ENCODE assay signal across 9 mouse cellular contexts in the genomic region with DNA sequence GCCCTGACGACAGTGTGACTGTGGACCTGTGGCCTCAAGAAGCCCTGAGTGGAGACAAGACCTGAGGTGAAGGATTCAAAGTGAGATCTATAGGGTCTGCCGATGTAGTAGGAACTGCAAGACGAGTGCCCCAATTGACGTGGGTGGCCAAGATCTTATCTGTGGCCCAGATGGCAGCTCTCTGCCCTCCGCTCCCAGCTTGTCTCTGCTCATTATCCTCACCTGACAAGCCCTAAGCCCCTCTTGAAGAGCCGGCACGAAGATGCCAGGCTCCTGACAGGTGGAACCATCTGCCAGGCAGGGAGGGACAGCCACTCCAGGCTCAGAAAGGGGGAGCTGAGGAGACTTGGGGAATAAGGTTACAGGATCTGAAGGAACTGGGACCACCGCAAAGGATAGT. TPM values are rescaled to one million over a fixed set of nuclear protein-coding genes. Genes with fewer than 3 reads are reported as not detected.
DNase-seq lines count a peak whose midpoint lies in the region; ATAC-seq and TF ChIP-seq lines count a peak whose summit lies in the region.
"Had no signal": no experiment of that assay in that cellular context is flagged by ENCODE, and none has a peak within 500 bp of the region (broad histone marks: within the 10 kb centered on the region; RNA-seq: fewer than 3 reads in every experiment).

No protein-coding gene starts in this region.

- H3K4me3 ChIP-seq in kidney, postnatal 0 days (replicated peaks; ENCODE audit: low read depth, low read length) = 0 out of 2 replicates have a peak overlapping the region, but pooled peaks have one; percentile 33
- no peak overlapping the region; the same call in 1 of the 2 replicates for H3K4me3 ChIP-seq in hindbrain, embryonic 15.5 days
- no peak overlapping the region for H3K4me3 ChIP-seq in neural tube, embryonic 11.5 days (ENCODE audit: low read depth, low read length)

- peaks cover 17% of the 10 kb centered on the region for H3K4me1 ChIP-seq in kidney, postnatal 0 days (replicated peaks; ENCODE audit: insufficient read depth, low read length)
- H3K4me1 ChIP-seq in hindbrain, embryonic 15.5 days (replicated peaks) = peaks cover 44% of the 10 kb centered on the region
- H3K4me1 ChIP-seq in neural tube, embryonic 11.5 days (ENCODE audit: control insufficient read depth, insufficient read depth, low read length) = peaks cover 30% of the 10 kb centered on the region

- H3K4me2 ChIP-seq in kidney, postnatal 0 days (ENCODE audit: low read length) = no peak overlapping the region
- H3K4me2 ChIP-seq in hindbrain, embryonic 15.5 days = peak overlapping the region; percentile 53
- peak overlapping the region; percentile 87 for H3K4me2 ChIP-seq in neural tube, embryonic 11.5 days (ENCODE audit: low read depth)

- H3K9me3 ChIP-seq in kidney, postnatal 0 days (replicated peaks; ENCODE audit: low read length) = no peaks in the 10 kb centered on the region
- no peaks in the 10 kb centered on the region for H3K9me3 ChIP-seq in hindbrain, embryonic 15.5 days
- no peaks in the 10 kb centered on the region for H3K9me3 ChIP-seq in neural tube, embryonic 11.5 days (ENCODE audit: control insufficient read depth, low read length)

- no peak for ATAC-seq in kidney, postnatal 0 days (replicated peaks; ENCODE audit: low FRiP score, low read depth)
- peak; percentile 19; the same call in 1 of the 2 replicates for ATAC-seq in hindbrain, embryonic 15.5 days (ENCODE audit: low FRiP score, low read depth)
- no peak for ATAC-seq in neural tube, embryonic 11.5 days (ENCODE audit: insufficient read depth, low FRiP score, low TSS enrichment)
- ATAC-seq in inflammation-experienced regulatory T-cells, adult 6 months = no peak

- TF ChIP-seq CTCF in kidney, postnatal 0 days (IDR thresholded peaks at IDR 0.05; ENCODE audit: low read depth) = no peak

- DNase-seq in kidney, postnatal 0 days (ENCODE audit: low spot score) = no peak
- no peak for DNase-seq in kidney, postnatal 4 days
- DNase-seq in cerebellum, postnatal 10 days = peak; percentile 86 to 92
- no peak for DNase-seq in neural tube, embryonic 11.5 days (ENCODE audit: low spot score)
- DNase-seq in spleen, postnatal 10 days (ENCODE audit: low spot score in 2 of 2) = no peak
- no peak for DNase-seq in adrenal gland, postnatal 4 days (ENCODE audit: low spot score in 2 of 2)

- H3K9ac ChIP-seq in kidney, postnatal 0 days (ENCODE audit: low read depth, low read length) = no peak overlapping the region
- no peak overlapping the region for H3K9ac ChIP-seq in hindbrain, embryonic 15.5 days
- no peak overlapping the region for H3K9ac ChIP-seq in neural tube, embryonic 11.5 days (ENCODE audit: low read length)

- WGBS in kidney, postnatal 0 days = 19% methylated on average over 8 of the region's 8 CpGs
- 32% methylated on average over 8 of the region's 8 CpGs for WGBS in hindbrain, embryonic 15.5 days
- WGBS in neural tube, embryonic 11.5 days = 30% methylated on average over 8 of the region's 8 CpGs

- H3K36me3 ChIP-seq in kidney, postnatal 0 days (ENCODE audit: insufficient read depth, low read length) = no peaks in the 10 kb centered on the region
- H3K36me3 ChIP-seq in hindbrain, embryonic 15.5 days = peaks cover 29% of the 10 kb centered on the region
- no peaks in the 10 kb centered on the region for H3K36me3 ChIP-seq in neural tube, embryonic 11.5 days (ENCODE audit: control insufficient read depth, insufficient read depth, low read length)

- peaks cover 46% of the 10 kb centered on the region for H3K27me3 ChIP-seq in kidney, postnatal 0 days (ENCODE audit: insufficient read depth, low read length)
- peaks cover 37% of the 10 kb centered on the region for H3K27me3 ChIP-seq in hindbrain, embryonic 15.5 days
- peaks cover 54% of the 10 kb centered on the region for H3K27me3 ChIP-seq in neural tube, embryonic 11.5 days (ENCODE audit: control insufficient read depth, insufficient read depth, low read length)

- no peak overlapping the region for H3K27ac ChIP-seq in kidney, postnatal 0 days
- peak overlapping the region; percentile 55 for H3K27ac ChIP-seq in hindbrain, embryonic 15.5 days (replicated peaks)
- H3K27ac ChIP-seq in neural tube, embryonic 11.5 days (ENCODE audit: low read depth, low read length) = no peak overlapping the region

RNA-seq across cellular contexts. Expression of a gene that starts 32.2 kb away (rescaled TPM):
- 0.08 and 0.28 TPM in 2 replicates for polyA plus RNA-seq in kidney, postnatal 0 days (2015; fragmentation: Nextera tagmentation; extraction: Ambion mirVana)
- polyA plus RNA-seq in hindbrain, embryonic 15.5 days (2015; fragmentation: Nextera tagmentation; extraction: Ambion mirVana) = 1.2 and 1.3 TPM in 2 replicates
- polyA plus RNA-seq in neural tube, embryonic 11.5 days (2014; fragmentation: Nextera tagmentation; extraction: Ambion mirVana) = not detected in 2 replicates
- under 1 TPM; 0.37 to 0.48 TPM for total RNA-seq in adrenal gland, postnatal 4 days (2021)
- polyA plus RNA-seq in inflammation-experienced regulatory T-cells, adult 6 months (2017; shearing (Covaris generic)) = not detected
- polyA plus RNA-seq: large intestine, adult 2 months had no signal

RNA-seq across cellular contexts. Expression of a gene that starts 43.6 kb away (rescaled TPM):
- 0.59 and 0.70 TPM in 2 replicates for polyA plus RNA-seq in kidney, postnatal 0 days (2015; fragmentation: Nextera tagmentation; extraction: Ambion mirVana)
- polyA plus RNA-seq in hindbrain, embryonic 15.5 days (2015; fragmentation: Nextera tagmentation; extraction: Ambion mirVana) = 11.9 TPM in 2 replicates
- 2.5 and 2.6 TPM in 2 replicates for polyA plus RNA-seq in neural tube, embryonic 11.5 days (2014; fragmentation: Nextera tagmentation; extraction: Ambion mirVana)
- total RNA-seq in adrenal gland, postnatal 4 days (2021) = 10 to 100 TPM; 12.0 to 14.3 TPM
- polyA plus RNA-seq in inflammation-experienced regulatory T-cells, adult 6 months (2017; shearing (Covaris generic)) = not detected

Comparison
In these comparisons a context has a peak if more than half of its experiments do, and no peak if none do; other contexts are left out.
1. DNase-seq: peak in cerebellum, postnatal 10 days (2 of 2); none in kidney, postnatal 0 days (single experiment), kidney, postnatal 4 days (0 of 2), neural tube, embryonic 11.5 days (single experiment), spleen, postnatal 10 days (0 of 2) and adrenal gland, postnatal 4 days (0 of 2).